ENCODE assay signal across 12 mouse cellular contexts in the genomic region with DNA sequence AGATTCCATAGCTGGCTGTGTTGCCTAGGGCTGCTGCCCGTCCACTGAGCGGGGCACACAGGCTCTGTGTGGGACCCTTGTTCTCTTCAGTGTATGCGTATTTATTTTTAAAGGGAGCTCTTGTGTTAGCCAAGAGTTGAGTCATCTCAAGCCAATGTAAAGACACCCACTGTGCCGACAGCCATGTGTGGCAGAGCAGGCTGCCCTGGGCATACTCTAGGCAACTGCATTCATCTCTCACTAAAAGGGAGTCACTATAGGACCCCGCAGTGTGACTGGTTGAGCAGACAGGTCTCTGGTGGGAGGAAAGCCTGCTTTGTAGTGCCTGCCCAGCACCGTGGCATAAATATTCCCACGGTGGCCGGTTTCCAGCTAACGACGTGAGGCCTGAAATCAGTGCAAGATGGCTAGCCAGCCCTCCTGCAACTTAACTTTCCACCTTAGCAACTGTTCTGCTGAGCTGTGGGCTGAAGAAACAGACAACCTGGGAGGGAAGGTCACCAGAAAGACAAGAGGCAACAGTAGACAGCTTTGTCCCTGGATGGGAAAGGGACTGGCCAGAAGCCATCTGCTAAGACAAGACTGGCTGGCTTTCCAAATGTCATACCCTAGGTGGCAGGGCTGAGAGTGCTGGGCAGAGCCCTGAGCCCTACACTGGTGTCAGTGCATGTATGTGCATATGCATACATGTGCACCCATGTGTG. TPM values are rescaled to one million over a fixed set of nuclear protein-coding genes. Genes with fewer than 3 reads are reported as not detected.
DNase-seq lines count a peak whose midpoint lies in the region; ATAC-seq lines count a peak whose summit lies in the region.
"Had no signal": no experiment of that assay in that cellular context is flagged by ENCODE, and none has a peak within 500 bp of the region (broad histone marks: within the 10 kb centered on the region; RNA-seq: fewer than 3 reads in every experiment).

No protein-coding gene starts in this region.

- no peaks in the 10 kb centered on the region for H3K27me3 ChIP-seq in limb, embryonic 13.5 days
- no peaks in the 10 kb centered on the region for H3K27me3 ChIP-seq in limb, embryonic 10.5 days (ENCODE audit: low read depth, poor library complexity, severe bottlenecking)
- no peaks in the 10 kb centered on the region for H3K27me3 ChIP-seq in embryonic facial prominence, embryonic 15.5 days
- H3K27me3 ChIP-seq in limb, embryonic 15.5 days = no peaks in the 10 kb centered on the region
- H3K27me3 ChIP-seq: stomach, embryonic 15.5 days had no signal

- H3K4me2 ChIP-seq in limb, embryonic 13.5 days (replicated peaks) = no peak overlapping the region
- H3K4me2 ChIP-seq in embryonic facial prominence, embryonic 15.5 days (replicated peaks) = no peak overlapping the region
- no peak overlapping the region for H3K4me2 ChIP-seq in limb, embryonic 15.5 days
- H3K4me2 ChIP-seq: stomach, embryonic 15.5 days had no signal

- ATAC-seq in cerebellum, adult (ENCODE audit: insufficient number of reproducible peaks, low FRiP score, low TSS enrichment) = no peak
- ATAC-seq in limb, embryonic 13.5 days (ENCODE audit: low FRiP score, low read depth) = peak; percentile 57
- peak; percentile 43; the same call in 1 of the 2 replicates for ATAC-seq in embryonic facial prominence, embryonic 15.5 days (ENCODE audit: insufficient number of reproducible peaks, low FRiP score, low TSS enrichment, low read depth)
- ATAC-seq in limb, embryonic 15.5 days (ENCODE audit: insufficient number of reproducible peaks, low FRiP score, low TSS enrichment, low read depth) = peak; percentile 58; the same call in 1 of the 2 replicates

- H3K4me3 ChIP-seq in limb, embryonic 13.5 days = no peak overlapping the region
- H3K4me3 ChIP-seq in limb, embryonic 10.5 days = no peak overlapping the region
- H3K4me3 ChIP-seq in embryonic facial prominence, embryonic 15.5 days (replicated peaks) = no peak overlapping the region
- H3K4me3 ChIP-seq in limb, embryonic 15.5 days = no peak overlapping the region
- H3K4me3 ChIP-seq: stomach, embryonic 15.5 days had no signal

- peak overlapping the region; percentile 1; the same call in 1 of the 2 replicates for H3K27ac ChIP-seq in limb, embryonic 13.5 days
- H3K27ac ChIP-seq in limb, embryonic 10.5 days = no peak overlapping the region
- H3K27ac ChIP-seq in embryonic facial prominence, embryonic 15.5 days (replicated peaks) = no peak overlapping the region
- peak overlapping the region; percentile 74 for H3K27ac ChIP-seq in limb, embryonic 15.5 days
- H3K27ac ChIP-seq: stomach, embryonic 15.5 days had no signal

- peaks cover 10% of the 10 kb centered on the region; the same call in 1 of the 2 replicates for H3K4me1 ChIP-seq in limb, embryonic 13.5 days
- H3K4me1 ChIP-seq in limb, embryonic 10.5 days = peaks cover 10% of the 10 kb centered on the region
- peaks cover 5% of the 10 kb centered on the region; the same call in 1 of the 2 replicates for H3K4me1 ChIP-seq in embryonic facial prominence, embryonic 15.5 days
- peaks cover 9% of the 10 kb centered on the region for H3K4me1 ChIP-seq in limb, embryonic 15.5 days
- H3K4me1 ChIP-seq: stomach, embryonic 15.5 days had no signal

- no peaks in the 10 kb centered on the region for H3K36me3 ChIP-seq in limb, embryonic 13.5 days
- H3K36me3 ChIP-seq in limb, embryonic 10.5 days = no peaks in the 10 kb centered on the region
- H3K36me3 ChIP-seq in embryonic facial prominence, embryonic 15.5 days = no peaks in the 10 kb centered on the region
- H3K36me3 ChIP-seq in limb, embryonic 15.5 days = no peaks in the 10 kb centered on the region
- H3K36me3 ChIP-seq: stomach, embryonic 15.5 days had no signal

- H3K9me3 ChIP-seq in limb, embryonic 13.5 days = no peaks in the 10 kb centered on the region; the same call in 1 of the 2 replicates
- H3K9me3 ChIP-seq in limb, embryonic 10.5 days (replicated peaks) = no peaks in the 10 kb centered on the region
- H3K9me3 ChIP-seq in embryonic facial prominence, embryonic 15.5 days (replicated peaks) = no peaks in the 10 kb centered on the region
- no peaks in the 10 kb centered on the region for H3K9me3 ChIP-seq in limb, embryonic 15.5 days
- H3K9me3 ChIP-seq: stomach, embryonic 15.5 days had no signal

- 58% methylated on average over 10 of the region's 10 CpGs for WGBS in limb, embryonic 13.5 days
- 86% methylated on average over 10 of the region's 10 CpGs for WGBS in limb, embryonic 10.5 days
- WGBS in embryonic facial prominence, embryonic 15.5 days = 61% methylated on average over 10 of the region's 10 CpGs
- WGBS in limb, embryonic 15.5 days = 49% methylated on average over 10 of the region's 10 CpGs

- no peak overlapping the region for H3K9ac ChIP-seq in limb, embryonic 13.5 days
- H3K9ac ChIP-seq in embryonic facial prominence, embryonic 15.5 days = no peak overlapping the region
- H3K9ac ChIP-seq in limb, embryonic 15.5 days = no peak overlapping the region
- H3K9ac ChIP-seq: stomach, embryonic 15.5 days had no signal

- DNase-seq in cerebellum, adult 11 months = peak; percentile 33
- no peak for DNase-seq in limb, embryonic 10.5 days (ENCODE audit: low spot score)
- no peak for DNase-seq in layer of hippocampus, adult 8-10 months (ENCODE audit: low spot score in 2 of 2)
- no peak for DNase-seq in c-Kit-positive CD71-positive TER-119-positive erythroid progenitor cells, embryonic 14.5 days (ENCODE audit: low spot score)
- DNase-seq: kidney, adult 18-20 months; lung, adult 18-20 months had no signal

RNA-seq across cellular contexts. Expression of gene Gm11733, which starts 31.7 kb away (rescaled TPM):
- polyA plus RNA-seq in limb, embryonic 13.5 days (2015; fragmentation: Nextera tagmentation; extraction: Ambion mirVana) = not detected in 2 replicates
- polyA plus RNA-seq in limb, embryonic 10.5 days (2016; fragmentation: Nextera tagmentation; extraction: Ambion mirVana) = not detected in 2 replicates
- 0.12 TPM in 1 of 2 replicates, not detected in the other for polyA plus RNA-seq in embryonic facial prominence, embryonic 15.5 days (2015; fragmentation: Nextera tagmentation; extraction: Ambion mirVana)
- 0.06 TPM in 1 of 2 replicates, not detected in the other for polyA plus RNA-seq in limb, embryonic 15.5 days (2015; fragmentation: Nextera tagmentation; extraction: Ambion mirVana)
- total RNA-seq in layer of hippocampus, adult 8-10 months (2022) = under 1 TPM in 1 of 4 experiments, not detected in 3; 0.23 TPM
- total RNA-seq: granulocyte monocyte progenitor cell, adult 5-6 weeks had no signal
- polyA plus RNA-seq: stomach, embryonic 15.5 days had no signal

Comparison
In these comparisons a context has a peak if more than half of its experiments do, and no peak if none do; other contexts are left out.
1. H3K27ac ChIP-seq: peak in limb, embryonic 13.5 days (single experiment) and limb, embryonic 15.5 days (single experiment); none in limb, embryonic 10.5 days (single experiment) and embryonic facial prominence, embryonic 15.5 days (single experiment).